ENCODE assay signal across 9 mouse cellular contexts in the genomic region with DNA sequence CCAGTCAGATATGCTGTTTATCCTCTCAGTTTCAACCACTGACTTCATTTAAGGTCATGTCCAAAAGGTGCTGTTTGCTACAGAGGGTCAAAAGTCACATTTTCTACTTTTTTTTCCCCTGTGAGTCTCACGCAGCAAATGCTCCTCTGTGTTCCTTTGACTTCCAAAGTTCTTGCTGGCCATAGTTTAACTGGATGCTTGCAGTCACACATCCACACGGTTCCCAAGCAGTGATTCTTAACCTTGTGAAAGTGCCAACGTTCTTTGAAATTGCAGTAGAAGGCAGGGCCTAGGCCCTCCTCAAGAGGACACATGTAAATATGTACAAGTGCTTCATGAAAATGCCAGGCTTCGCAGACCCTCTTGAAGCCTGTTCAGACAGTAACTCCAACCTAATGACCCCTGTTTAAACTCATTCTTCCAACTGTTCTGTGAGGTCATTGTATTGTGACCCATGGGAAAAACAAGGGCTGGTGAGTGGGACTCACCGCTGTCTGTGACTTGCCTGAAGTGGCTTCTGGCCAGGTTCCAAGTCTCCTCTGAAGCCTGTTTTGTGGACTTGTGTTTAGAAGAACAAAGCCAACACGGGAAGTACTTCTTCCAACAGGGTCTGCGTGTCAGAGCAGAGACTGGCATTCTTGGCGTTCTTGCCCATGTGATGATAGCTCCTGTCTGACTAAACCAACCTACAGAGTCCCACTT.
DNase-seq lines count a peak whose midpoint lies in the region; ATAC-seq and TF ChIP-seq lines count a peak whose summit lies in the region.
"Had no signal": no experiment of that assay in that cellular context is flagged by ENCODE, and none has a peak within 500 bp of the region (broad histone marks: within the 10 kb centered on the region; RNA-seq: fewer than 3 reads in every experiment).

No protein-coding gene starts in this region.

- no peaks in the 10 kb centered on the region for H3K27me3 ChIP-seq in kidney, embryonic 16.5 days (ENCODE audit: insufficient read depth, low read length)
- H3K27me3 ChIP-seq in heart, embryonic 16.5 days (ENCODE audit: control insufficient read depth, insufficient read depth, low read length) = no peaks in the 10 kb centered on the region
- no peaks in the 10 kb centered on the region for H3K27me3 ChIP-seq in lung, embryonic 15.5 days
- H3K27me3 ChIP-seq in neural tube, embryonic 15.5 days (replicated peaks) = no peaks in the 10 kb centered on the region
- H3K27me3 ChIP-seq: hindbrain, embryonic 12.5 days; liver, embryonic 13.5 days had no signal

- H3K36me3 ChIP-seq in kidney, embryonic 16.5 days (ENCODE audit: insufficient read depth, low read length) = no peaks in the 10 kb centered on the region
- H3K36me3 ChIP-seq in heart, embryonic 16.5 days (ENCODE audit: control insufficient read depth, insufficient read depth) = no peaks in the 10 kb centered on the region
- no peaks in the 10 kb centered on the region for H3K36me3 ChIP-seq in lung, embryonic 15.5 days
- H3K36me3 ChIP-seq in neural tube, embryonic 15.5 days = no peaks in the 10 kb centered on the region
- H3K36me3 ChIP-seq: hindbrain, embryonic 12.5 days; liver, embryonic 13.5 days had no signal

- no peak overlapping the region for H3K27ac ChIP-seq in kidney, embryonic 16.5 days (ENCODE audit: low read length)
- H3K27ac ChIP-seq in heart, embryonic 16.5 days (ENCODE audit: low read length) = peak overlapping the region; percentile 68
- H3K27ac ChIP-seq in lung, embryonic 15.5 days = peak overlapping the region; percentile 45
- H3K27ac ChIP-seq in neural tube, embryonic 15.5 days (replicated peaks) = no peak overlapping the region
- H3K27ac ChIP-seq: hindbrain, embryonic 12.5 days; liver, embryonic 13.5 days had no signal

- H3K9me3 ChIP-seq in kidney, embryonic 16.5 days (ENCODE audit: low read length) = no peaks in the 10 kb centered on the region
- H3K9me3 ChIP-seq in heart, embryonic 16.5 days (replicated peaks; ENCODE audit: control insufficient read depth, low read length) = no peaks in the 10 kb centered on the region
- H3K9me3 ChIP-seq in lung, embryonic 15.5 days = no peaks in the 10 kb centered on the region
- no peaks in the 10 kb centered on the region for H3K9me3 ChIP-seq in neural tube, embryonic 15.5 days (replicated peaks)
- H3K9me3 ChIP-seq: hindbrain, embryonic 12.5 days; liver, embryonic 13.5 days had no signal

- peak; percentile 52 for DNase-seq in kidney, adult 11 months
- peak; percentile 56 for DNase-seq in brain, embryonic 14.5 days (ENCODE audit: low read depth)
- DNase-seq in embryo, embryonic 11 days = no peak
- DNase-seq: liver, embryonic 13.5 days had no signal

- 66% methylated on average over 8 of the region's 8 CpGs for WGBS in kidney, embryonic 16.5 days
- WGBS in heart, embryonic 16.5 days = 24% methylated on average over 8 of the region's 8 CpGs
- 27% methylated on average over 8 of the region's 8 CpGs for WGBS in lung, embryonic 15.5 days
- WGBS in neural tube, embryonic 15.5 days = 67% methylated on average over 8 of the region's 8 CpGs

- H3K9ac ChIP-seq in kidney, embryonic 16.5 days (replicated peaks; ENCODE audit: low read length) = no peak overlapping the region
- H3K9ac ChIP-seq in heart, embryonic 16.5 days (ENCODE audit: low read length) = no peak overlapping the region
- no peak overlapping the region for H3K9ac ChIP-seq in lung, embryonic 15.5 days
- H3K9ac ChIP-seq in neural tube, embryonic 15.5 days (replicated peaks) = no peak overlapping the region
- H3K9ac ChIP-seq: hindbrain, embryonic 12.5 days; liver, embryonic 13.5 days had no signal

- TF ChIP-seq CTCF in brain, embryonic 14.5 days (IDR thresholded peaks at IDR 0.05; ENCODE audit: borderline replicate concordance, extremely low read depth, insufficient read depth, insufficient read length) = no peak

- H3K4me1 ChIP-seq in kidney, embryonic 16.5 days (ENCODE audit: insufficient read depth, low read length) = no peaks in the 10 kb centered on the region
- H3K4me1 ChIP-seq in heart, embryonic 16.5 days (ENCODE audit: control insufficient read depth, insufficient read depth, low read length) = peaks cover 34% of the 10 kb centered on the region
- H3K4me1 ChIP-seq in lung, embryonic 15.5 days = peaks cover 35% of the 10 kb centered on the region
- no peaks in the 10 kb centered on the region for H3K4me1 ChIP-seq in neural tube, embryonic 15.5 days
- H3K4me1 ChIP-seq: hindbrain, embryonic 12.5 days had no signal

- no peak overlapping the region for H3K4me2 ChIP-seq in kidney, embryonic 16.5 days (replicated peaks; ENCODE audit: low read depth, low read length)
- no peak overlapping the region for H3K4me2 ChIP-seq in heart, embryonic 16.5 days (ENCODE audit: low read depth, low read length)
- H3K4me2 ChIP-seq in lung, embryonic 15.5 days = no peak overlapping the region
- H3K4me2 ChIP-seq in neural tube, embryonic 15.5 days = no peak overlapping the region
- H3K4me2 ChIP-seq: hindbrain, embryonic 12.5 days; liver, embryonic 13.5 days had no signal

- no peak overlapping the region for H3K4me3 ChIP-seq in kidney, embryonic 16.5 days (ENCODE audit: low read length)
- no peak overlapping the region for H3K4me3 ChIP-seq in heart, embryonic 16.5 days (ENCODE audit: low read length)
- H3K4me3 ChIP-seq in lung, embryonic 15.5 days = no peak overlapping the region
- H3K4me3 ChIP-seq in neural tube, embryonic 15.5 days (replicated peaks) = no peak overlapping the region
- H3K4me3 ChIP-seq: hindbrain, embryonic 12.5 days; liver, embryonic 13.5 days had no signal

- no peak for ATAC-seq in kidney, embryonic 16.5 days (ENCODE audit: low FRiP score, low TSS enrichment)
- ATAC-seq in heart, embryonic 16.5 days (replicated peaks; ENCODE audit: extremely low read depth, insufficient read depth, low FRiP score) = peak; percentile 74
- ATAC-seq in lung, embryonic 15.5 days (ENCODE audit: borderline replicate concordance, extremely low read depth, low FRiP score, low TSS enrichment) = peak; percentile 70; the same call in 1 of the 2 replicates
- ATAC-seq in neural tube, embryonic 15.5 days (ENCODE audit: low FRiP score) = no peak

- no peak for TF ChIP-seq POLR2A in brain, embryonic 14.5 days (IDR thresholded peaks at IDR 0.05; ENCODE audit: borderline replicate concordance, extremely low read depth, insufficient read depth, insufficient read length, poor library complexity, severe bottlenecking)

Comparison
In these comparisons a context has a peak if more than half of its experiments do, and no peak if none do; other contexts are left out.
1. ATAC-seq: peak in heart, embryonic 16.5 days (single experiment) and lung, embryonic 15.5 days (single experiment); none in kidney, embryonic 16.5 days (single experiment) and neural tube, embryonic 15.5 days (single experiment).
2. H3K27ac ChIP-seq: peak in heart, embryonic 16.5 days (single experiment) and lung, embryonic 15.5 days (single experiment); none in kidney, embryonic 16.5 days (single experiment) and neural tube, embryonic 15.5 days (single experiment).